Mouse (Mus musculus) CH12.LX (cell line): ENCODE measurements around the gene Casp3. TPM values are rescaled to one million over a fixed set of nuclear protein-coding genes. Genes with fewer than 3 reads are reported as not detected.

Experiments used
- DNase-seq: peaks from one replicate; pipeline ENCODE4 v3.0.0-alpha.2; 2013; ENCODE audit errors: extremely low read depth
- H3K27ac ChIP-seq: 2 replicates; pipeline ENCODE4 v1.5.1; 2012; ENCODE audit warnings: low read depth, mild to moderate bottlenecking, control low read depth, moderate library complexity; ENCODE audit not compliant: insufficient read depth
- H3K27me3 ChIP-seq: replicated peaks from 2 replicates; pipeline ENCODE3; 2012; ENCODE audit warnings: inconsistent platforms
- H3K36me3 ChIP-seq, 2 experiments: replicated peaks in 1 of 2; 2 replicates each; pipeline versions ENCODE3 to v1.6.1; 2012; ENCODE audit warnings: inconsistent platforms in 1 of 2, low read length in 1 of 2, mild to moderate bottlenecking in 1 of 2, mixed read lengths in 1 of 2, moderate library complexity in 1 of 2; ENCODE audit not compliant: control insufficient read depth in 1 of 2, insufficient read depth in 1 of 2
- H3K4me1 ChIP-seq, 2 experiments: 2 replicates each; pipeline ENCODE4 v1.6.1; 2012; ENCODE audit warnings: inconsistent platforms in 1 of 2, moderate library complexity in 1 of 2; ENCODE audit not compliant: insufficient read depth in 2 of 2, control insufficient read depth in 1 of 2
- H3K4me2 ChIP-seq: 2 replicates; pipeline ENCODE4 v1.6.1; 2012; ENCODE audit warnings: low read depth, mild to moderate bottlenecking, control low read depth; ENCODE audit not compliant: poor library complexity, insufficient read depth, severe bottlenecking
- H3K4me3 ChIP-seq, 3 experiments: fragments of 150-350 bp in 1 of 3; sonication (generic) in 1 of 3; replicated peaks in 1 of 3; 2 replicates each; pipeline versions ENCODE3 to v1.5.1; 2011 to 2012; ENCODE audit warnings: low read depth in 2 of 3, low read length in 2 of 3, mild to moderate bottlenecking in 2 of 3, moderate library complexity in 2 of 3, control low read depth in 1 of 3, improper control_type of control experiment in 1 of 3, inconsistent platforms in 1 of 3, mixed read lengths in 1 of 3; ENCODE audit not compliant: poor library complexity in 1 of 3
- H3K79me2 ChIP-seq: replicated peaks from 2 replicates; pipeline ENCODE4 v1.6.1; 2012; ENCODE audit warnings: mild to moderate bottlenecking, moderate library complexity; ENCODE audit not compliant: control insufficient read depth, poor library complexity, insufficient read depth, severe bottlenecking; ENCODE audit errors: extremely low read depth
- H3K9ac ChIP-seq: 2 replicates; pipeline ENCODE4 v1.6.1; 2012; ENCODE audit warnings: low read depth, mild to moderate bottlenecking, control low read depth, moderate library complexity; ENCODE audit not compliant: insufficient read depth
- H3K9me3 ChIP-seq: replicated peaks from 2 replicates; pipeline ENCODE3; 2012; ENCODE audit warnings: low read length, inconsistent platforms, mixed read lengths
- BHLHE40 ChIP-seq: IDR thresholded peaks from 2 replicates; pipeline ENCODE4 v1.6.1; 2011; ENCODE audit warnings: mild to moderate bottlenecking, low read depth, low read length, improper control_type of control experiment
- E2F4 ChIP-seq: IDR thresholded peaks from 2 replicates; pipeline ENCODE4 v1.6.1; 2011; ENCODE audit warnings: low read depth, low read length, improper control_type of control experiment; ENCODE audit not compliant: insufficient replicate concordance
- ELF1 ChIP-seq: IDR thresholded peaks from 2 replicates; pipeline ENCODE4 v1.6.1; 2014; ENCODE audit warnings: low read depth, mild to moderate bottlenecking, inconsistent platforms, low read length, improper control_type of control experiment
- GABPA ChIP-seq: IDR thresholded peaks from 2 replicates; pipeline ENCODE4 v1.6.1; 2012; ENCODE audit warnings: low read depth, low read length, improper control_type of control experiment, inconsistent platforms; ENCODE audit not compliant: insufficient replicate concordance
- HCFC1 ChIP-seq: IDR thresholded peaks from 2 replicates; pipeline ENCODE4 v1.6.1; 2012; ENCODE audit warnings: low read depth, mild to moderate bottlenecking, inconsistent platforms, low read length, improper control_type of control experiment
- IRF4 ChIP-seq: IDR thresholded peaks from 2 replicates; pipeline ENCODE4 v1.6.1; 2014; ENCODE audit warnings: low read depth, mild to moderate bottlenecking, inconsistent platforms, low read length, improper control_type of control experiment
- JUN ChIP-seq: IDR thresholded peaks from 2 replicates; pipeline ENCODE4 v1.6.1; 2011; ENCODE audit warnings: low read depth, mild to moderate bottlenecking, low read length, improper control_type of control experiment, moderate library complexity; ENCODE audit not compliant: insufficient read depth
- JUND ChIP-seq: conservative IDR thresholded peaks from 2 replicates; pipeline ENCODE4 v1.6.1; 2011; ENCODE audit warnings: low read depth, low read length, improper control_type of control experiment
- MAFK ChIP-seq: IDR thresholded peaks from 2 replicates; pipeline ENCODE4 v1.6.1; 2011; ENCODE audit warnings: low read length, improper control_type of control experiment; ENCODE audit not compliant: insufficient replicate concordance
- MAX ChIP-seq: IDR thresholded peaks from 2 replicates; pipeline ENCODE4 v1.6.1; 2011; ENCODE audit warnings: low read length, improper control_type of control experiment
- MAZ ChIP-seq: IDR thresholded peaks from 2 replicates; pipeline ENCODE4 v1.6.1; 2012; ENCODE audit warnings: low read depth, mild to moderate bottlenecking, inconsistent platforms, low read length, improper control_type of control experiment, moderate library complexity
- NELFE ChIP-seq: IDR thresholded peaks from 2 replicates; pipeline ENCODE4 v1.6.1; 2011; ENCODE audit warnings: low read depth, low read length, improper control_type of control experiment
- PAX5 ChIP-seq: IDR thresholded peaks from 2 replicates; pipeline ENCODE4 v1.6.1; 2012; ENCODE audit warnings: low read length, inconsistent platforms, mixed read lengths
- POLR2A ChIP-seq: IDR thresholded peaks from 2 replicates; pipeline ENCODE4 v1.6.1; 2011; ENCODE audit warnings: low read depth, mild to moderate bottlenecking, improper control_type of control experiment, low read length
- RAD21 ChIP-seq: IDR thresholded peaks from 2 replicates; pipeline ENCODE4 v1.6.1; 2011; ENCODE audit warnings: low read depth, mild to moderate bottlenecking, low read length, improper control_type of control experiment, moderate library complexity
- TCF12 ChIP-seq: IDR thresholded peaks from 2 replicates; pipeline ENCODE4 v1.6.1; 2014; ENCODE audit warnings: low read depth, mild to moderate bottlenecking, inconsistent platforms, low read length, improper control_type of control experiment
- USF1 ChIP-seq: IDR thresholded peaks from 2 replicates; pipeline ENCODE4 v1.6.1; 2014; ENCODE audit warnings: low read depth, mild to moderate bottlenecking, inconsistent platforms, low read length, improper control_type of control experiment
- USF2 ChIP-seq: conservative IDR thresholded peaks from 2 replicates; pipeline ENCODE4 v1.6.1; 2011; ENCODE audit warnings: low read depth, low read length, improper control_type of control experiment
- ZNF384 ChIP-seq: IDR thresholded peaks from 2 replicates; pipeline ENCODE4 v1.6.1; 2012; ENCODE audit warnings: low read depth, low read length, improper control_type of control experiment, inconsistent platforms
- dilution Hi-C: fragments of 300-500 bp; cut with MboI; formaldehyde crosslinking; loops from 2 replicates; pipeline ENCODE4 v1.14.3; 2020; ENCODE audit warnings: low sequenced_read_pairs; ENCODE audit not compliant: extremely low pct_unique_long_range_greater_than_20kb, extremely low pct_ligation_motif_present
- in situ Hi-C: fragments of 300-500 bp; cut with MboI; formaldehyde crosslinking; loops from 3 replicates; pipeline ENCODE4 v1.14.3; 2019; ENCODE audit warnings: low sequenced_read_pairs, low pct_ligation_motif_present, low pct_unique_long_range_greater_than_20kb, mixed read lengths
- polyA plus RNA-seq: library from polyadenylated mRNA; unstranded; fragments of >175 nt; gene quantifications from 2 replicates; pipeline ENCODE4 v1.2.1, GENCODE M21; 2012; ENCODE audit warnings: low read depth; ENCODE audit not compliant: insufficient read length
- total RNA-seq, 2 experiments: library from RNA; depleted of rRNA; stranded (reverse); fragments of 300-350 nt in 1 of 2; fragments of >200 nt in 1 of 2; gene quantifications; 2 replicates each; pipeline ENCODE4 v1.2.3; 2012 to 2014

The Casp3 gene
- total and polyA plus RNA-seq, 3 experiments, result 43.7 to 105 (median 70.0) TPM

GRCm38 (mm10) chr8:46641272-46641671 lies 24.2 kb downstream of the Casp3 start (continued):
- TF ChIP-seq MAFK (peak; percentile 61; the same call in 1 of the 2 replicates), USF2 (no peak), NELFE (no peak), USF1 (no peak), HCFC1 (no peak), JUND (peak; percentile 70), ZNF384 (no peak), PAX5 (no peak)

GRCm38 (mm10) chr8:46648421-46648820 lies 31.3 kb downstream of the Casp3 start:
- H3K4me1 ChIP-seq, result peaks cover 2 to 17% of the 10 kb centered on the region in 2 experiments; a peak in 3 of 4 replicates
- dilution Hi-C loops, result no loop called here
- no peak overlapping the region for H3K27ac ChIP-seq
- peak; percentile 59 for TF ChIP-seq ZNF384
- TF ChIP-seq USF2, result no peak
- TF ChIP-seq, all 38 proteins: peak for 1
- no peaks in the 10 kb centered on the region for H3K79me2 ChIP-seq
- H3K27me3 ChIP-seq, result no peaks in the 10 kb centered on the region
- H3K4me2 ChIP-seq, result no peak overlapping the region
- in situ Hi-C loops, result no loop called here
- no peaks in the 10 kb centered on the region for H3K9me3 ChIP-seq
- no peak for DNase-seq
- no peak overlapping the region for H3K9ac ChIP-seq
- H3K4me3 ChIP-seq, result no peak overlapping the region
- no peaks in the 10 kb centered on the region for H3K36me3 ChIP-seq

- no peak for TF ChIP-seq ZNF384
- TF ChIP-seq BHLHE40, result no peak
- TF ChIP-seq IRF4, result no peak
- no peak for TF ChIP-seq RAD21
- no peak for TF ChIP-seq USF1
- no peak for TF ChIP-seq POLR2A
- TF ChIP-seq E2F4, result no peak
- no peak for TF ChIP-seq ELF1
- TF ChIP-seq HCFC1, result no peak
- TF ChIP-seq MAZ, result no peak
- no peak for TF ChIP-seq NELFE
- no peak for TF ChIP-seq TCF12
- TF ChIP-seq MAX, result no peak
- no peak for TF ChIP-seq JUN
- no peak for TF ChIP-seq USF2
- TF ChIP-seq GABPA, result no peak
- Histone ChIP-seq H3K4me1 (peaks cover 13 to 38% of the 10 kb centered on the region in 2 experiments; a peak in 3 of 4 replicates), H3K4me2 (no peak overlapping the region), H3K27me3 (no peaks in the 10 kb centered on the region), H3K9ac (no peak overlapping the region), H3K79me2 (no peaks in the 10 kb centered on the region), H3K27ac (no peak overlapping the region), H3K4me3 (no peak overlapping the region), H3K36me3 (no peaks in the 10 kb centered on the region), H3K9me3 (no peaks in the 10 kb centered on the region)
- dilution Hi-C loops, result no loop called here
- no peak for DNase-seq
- in situ Hi-C loops, result no loop called here
Observed at GRCm38 (mm10) chr8:46651872-46652271, 34.8 kb downstream of the Casp3 start.
